Mouse (Mus musculus) lung, postnatal 0 days (tissue): ENCODE measurements around the gene Clec2d.

Experiments
- CTCF ChIP-seq: IDR thresholded peaks from 2 replicates; pipeline ENCODE4 v1.5.1; 2016; ENCODE audit warnings: antibody characterized with exemption, mild to moderate bottlenecking
- EP300 ChIP-seq: IDR thresholded peaks from 2 replicates; pipeline ENCODE4 v1.6.1; 2016; ENCODE audit warnings: antibody characterized with exemption, mild to moderate bottlenecking, control low read depth

DNA sequence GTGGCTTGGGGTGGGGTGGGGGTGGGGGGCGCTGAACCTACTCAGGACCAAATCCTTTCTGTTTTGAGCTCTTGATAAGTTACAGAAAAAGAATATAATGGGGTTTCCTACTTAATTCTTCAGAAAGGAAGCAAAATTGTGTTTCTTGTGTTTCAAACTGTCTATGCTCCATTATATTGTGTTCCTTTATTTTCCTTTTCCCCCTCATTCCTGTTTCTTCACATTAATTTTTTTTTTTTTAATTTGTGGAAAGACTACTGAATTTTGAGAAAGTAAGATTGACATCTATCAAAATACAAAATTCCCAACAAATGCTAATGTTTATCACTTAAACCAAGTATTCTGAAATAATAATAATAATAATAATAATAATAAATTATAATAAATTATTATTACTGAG is 834 bp downstream of the Clec2d start:
- TF ChIP-seq CTCF (no peak), EP300 (no peak)
